Mouse (Mus musculus): ENCODE measurements around the gene Gm10320. TPM values are rescaled to one million over a fixed set of nuclear protein-coding genes. Genes with fewer than 3 reads are reported as not detected.

Gm10320 gene
- polyA plus RNA-seq, 1 experiment from 2014 or later, result 2.2 TPM

Other genes with a start within 250 kb of the Gm10320 start
- gene Utp15, start 229.0 kb downstream of the Gm10320 start, polyA plus RNA-seq (2015; fragmentation: Nextera tagmentation; extraction: Ambion mirVana), result 25.9 and 27.0 TPM in 2 replicates
- 25.7 and 27.3 TPM in 2 replicates for gene Ankra2, start 228.9 kb downstream of the Gm10320 start, polyA plus RNA-seq (2015; fragmentation: Nextera tagmentation; extraction: Ambion mirVana)
- gene Gm21976, start 212.1 kb downstream of the Gm10320 start, polyA plus RNA-seq (2015; fragmentation: Nextera tagmentation; extraction: Ambion mirVana), result 1.0 and 1.5 TPM in 2 replicates
- gene Btf3, start 175.0 kb downstream of the Gm10320 start, polyA plus RNA-seq (2015; fragmentation: Nextera tagmentation; extraction: Ambion mirVana), result 628 and 630 TPM in 2 replicates
- 3.0 and 3.1 TPM in 2 replicates for gene Foxd1, start 137.8 kb downstream of the Gm10320 start, polyA plus RNA-seq (2015; fragmentation: Nextera tagmentation; extraction: Ambion mirVana)
- 0.12 TPM in 1 of 2 replicates, not detected in the other for gene Tmem174, start 145.4 kb upstream of the Gm10320 start, polyA plus RNA-seq (2015; fragmentation: Nextera tagmentation; extraction: Ambion mirVana)
- 0.29 and 0.69 TPM in 2 replicates for gene Tmem171, start 202.8 kb upstream of the Gm10320 start, polyA plus RNA-seq (2015; fragmentation: Nextera tagmentation; extraction: Ambion mirVana)